Mouse (Mus musculus): ENCODE measurements around the gene Urah. TPM values are rescaled to one million over a fixed set of nuclear protein-coding genes. Genes with fewer than 3 reads are reported as not detected.

The Urah gene
- total and polyA plus RNA-seq, 3 experiments, result 1.1 to 2.2 (median 1.4) TPM

DNA sequence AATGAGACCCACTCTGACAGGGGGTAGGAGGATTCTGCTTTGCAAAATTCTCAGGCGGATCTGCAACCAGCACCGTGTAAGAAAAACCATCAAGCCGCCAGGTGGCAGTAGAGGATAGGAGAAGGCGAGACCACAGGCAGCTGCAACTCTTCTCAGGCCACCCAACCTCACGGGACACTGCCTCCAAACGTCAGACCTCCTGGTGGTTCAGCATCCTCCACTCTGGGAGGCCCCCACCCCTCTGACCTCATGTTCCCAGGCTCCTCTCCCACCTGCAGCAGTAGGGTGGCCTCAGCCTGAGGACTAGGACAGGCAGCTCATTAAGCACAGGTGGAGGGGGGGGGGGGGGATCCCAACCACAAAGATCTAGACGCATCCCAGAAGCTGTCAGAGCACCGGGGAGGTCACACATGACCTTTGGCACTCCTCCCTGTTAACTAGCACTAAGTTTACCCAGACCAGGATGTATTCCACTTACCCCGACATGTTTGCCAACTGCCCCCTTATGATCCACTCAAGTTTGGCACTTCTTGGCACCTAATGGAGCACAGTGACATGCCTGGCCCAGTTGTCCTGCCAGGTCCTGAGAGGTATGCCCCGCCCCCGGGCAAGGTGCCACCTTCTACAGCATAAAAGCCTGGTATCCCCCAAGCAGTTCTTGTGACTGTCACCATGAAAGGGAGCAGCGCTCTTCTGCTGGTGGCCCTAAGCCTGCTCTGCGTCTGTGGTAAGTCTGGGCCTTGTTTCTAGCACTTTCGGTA lies 10.3 kb downstream of the Urah start, which contains the start of gene Scgb1c1:
Scgb1c1 (plus strand) TSS at position 643 of the 761 bp plus-strand sequence.
- Histone ChIP-seq H3K79me2 (replicated peaks; ENCODE audit: control insufficient read depth, insufficient read depth, low read length) (no peaks in the 10 kb centered on the region), H3K9ac (ENCODE audit: low read depth, low read length) (no peak within 1 kb of the TSS), H3K36me3 (ENCODE audit: control insufficient read depth, insufficient read depth, low read length) (no peaks in the 10 kb centered on the region), H3K27ac (no peak within 1 kb of the TSS), H3K4me1 (ENCODE audit: control insufficient read depth, insufficient read depth, low read length) (no peaks in the 10 kb centered on the region), H3K27me3 (ENCODE audit: control insufficient read depth, insufficient read depth, low read length) (no peaks in the 10 kb centered on the region; the same call in 1 of the 2 replicates), H3K4me3 (no peak within 1 kb of the TSS)
- 21% methylated on average over 14 of the region's 14 CpGs for WGBS
- peak; percentile 85 to 91 for DNase-seq
- intact Hi-C loops (cut with DNase I), result loop anchor here (1.0 to 5.0 kb wide), 4 partner anchors 37 to 332 kb away; partner anchors contain the start of genes Psmd13 and Sirt3
- TF ChIP-seq POLR2A (IDR thresholded peaks at IDR 0.05; ENCODE audit: insufficient read depth, low read depth, low read length), result no peak; the same call in 1 of the 2 replicates
- peak; percentile 89 for TF ChIP-seq CTCF (IDR thresholded peaks at IDR 0.05)
- peak; percentile 97 for TF ChIP-seq EP300 (IDR thresholded peaks at IDR 0.05; ENCODE audit: insufficient read depth, low read depth, low read length)

GRCm38 (mm10) chr7:140845683-140846082 lies 10.9 kb downstream of the Urah start:
- Histone ChIP-seq H3K36me3 (ENCODE audit: control insufficient read depth, insufficient read depth, low read length) (no peaks in the 10 kb centered on the region), H3K79me2 (replicated peaks; ENCODE audit: control insufficient read depth, insufficient read depth, low read length) (no peaks in the 10 kb centered on the region), H3K27me3 (ENCODE audit: control insufficient read depth, insufficient read depth, low read length) (no peaks in the 10 kb centered on the region; the same call in 1 of the 2 replicates), H3K4me3 (no peak overlapping the region), H3K27ac (no peak overlapping the region), H3K4me1 (ENCODE audit: control insufficient read depth, insufficient read depth, low read length) (no peaks in the 10 kb centered on the region), H3K9ac (ENCODE audit: low read depth, low read length) (no peak overlapping the region)
- intact Hi-C loops (cut with DNase I), result loop anchor here (1.0 to 5.0 kb wide), 3 partner anchors 37 to 332 kb away; partner anchors contain the start of genes Psmd13 and Sirt3
- DNase-seq, result no peak
- WGBS, result 52% methylated on average over 4 of the region's 4 CpGs
- no peak for TF ChIP-seq EP300 (IDR thresholded peaks at IDR 0.05; ENCODE audit: insufficient read depth, low read depth, low read length)
- TF ChIP-seq CTCF (IDR thresholded peaks at IDR 0.05), result 0 out of 2 replicates have a peak, but pooled peaks have one; percentile 15

- H3K4me1 ChIP-seq (ENCODE audit: control insufficient read depth, insufficient read depth, low read length), result no peaks in the 10 kb centered on the region
- H3K27ac ChIP-seq, result no peak overlapping the region
- H3K36me3 ChIP-seq (ENCODE audit: control insufficient read depth, insufficient read depth, low read length), result no peaks in the 10 kb centered on the region
- TF ChIP-seq CTCF (IDR thresholded peaks at IDR 0.05) (no peak), EP300 (IDR thresholded peaks at IDR 0.05; ENCODE audit: insufficient read depth, low read depth, low read length) (no peak), POLR2A (IDR thresholded peaks at IDR 0.05; ENCODE audit: insufficient read depth, low read depth, low read length) (no peak)
- no peak for DNase-seq
- H3K9ac ChIP-seq (ENCODE audit: low read depth, low read length), result no peak overlapping the region
- H3K4me3 ChIP-seq, result no peak overlapping the region
- WGBS, result 75% methylated on average over 10 of the region's 10 CpGs
- H3K79me2 ChIP-seq (replicated peaks; ENCODE audit: control insufficient read depth, insufficient read depth, low read length), result no peaks in the 10 kb centered on the region
- H3K27me3 ChIP-seq (ENCODE audit: control insufficient read depth, insufficient read depth, low read length), result no peaks in the 10 kb centered on the region
- intact Hi-C loops (cut with DNase I), result loop anchor here (5.0 kb wide), 2 partner anchors 36 to 331 kb away; partner anchors contain the start of genes Psmd13 and Sirt3
Observed at GRCm38 (mm10) chr7:140846676-140847075, 11.9 kb downstream of the Urah start.

- H3K4me1 ChIP-seq (ENCODE audit: control insufficient read depth, insufficient read depth, low read length), result no peaks in the 10 kb centered on the region
- no peak for DNase-seq
- H3K4me3 ChIP-seq, result no peak within 1 kb of the TSS
- intact Hi-C loops (cut with DNase I), result loop anchor here (5.0 kb wide), 2 partner anchors 34 to 329 kb away; partner anchors contain the start of genes Psmd13 and Sirt3
- H3K27me3 ChIP-seq (ENCODE audit: control insufficient read depth, insufficient read depth, low read length), result no peaks in the 10 kb centered on the region
- no peaks in the 10 kb centered on the region for H3K79me2 ChIP-seq (replicated peaks; ENCODE audit: control insufficient read depth, insufficient read depth, low read length)
- H3K27ac ChIP-seq, result no peak within 1 kb of the TSS
- 45% methylated on average over 11 of the region's 11 CpGs for WGBS
- TF ChIP-seq CTCF (IDR thresholded peaks at IDR 0.05), result no peak
- TF ChIP-seq EP300 (IDR thresholded peaks at IDR 0.05; ENCODE audit: insufficient read depth, low read depth, low read length), result no peak
- no peak for TF ChIP-seq POLR2A (IDR thresholded peaks at IDR 0.05; ENCODE audit: insufficient read depth, low read depth, low read length)
- no peak within 1 kb of the TSS for H3K9ac ChIP-seq (ENCODE audit: low read depth, low read length)
- no peaks in the 10 kb centered on the region for H3K36me3 ChIP-seq (ENCODE audit: control insufficient read depth, insufficient read depth, low read length)
Observed at GRCm38 (mm10) chr7:140847755-140848580, 13.2 kb downstream of the Urah start, which contains the start of gene Odf3. Odf3 (plus strand) TSS chr7:140847805.

DNA sequence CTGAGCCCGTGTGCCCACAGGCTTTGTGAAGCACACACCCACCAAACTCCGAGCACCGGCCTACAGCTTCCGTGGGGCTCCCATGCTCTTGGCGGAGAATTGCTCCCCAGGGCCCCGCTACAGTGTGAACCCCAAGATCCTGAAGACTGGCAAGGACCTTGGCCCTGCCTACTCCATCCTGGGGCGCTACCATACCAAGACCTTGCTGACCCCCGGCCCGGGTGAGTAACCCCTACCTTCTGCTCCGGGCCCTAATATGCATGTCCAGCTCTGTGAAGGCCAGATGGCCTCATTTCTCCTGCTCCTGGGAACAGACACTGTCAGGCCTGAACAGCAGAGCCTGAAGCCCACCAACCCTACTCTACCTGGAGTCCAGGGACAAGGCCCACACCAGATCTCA lies 13.8 kb downstream of the Urah start:
- Histone ChIP-seq H3K27ac (no peak overlapping the region), H3K9ac (ENCODE audit: low read depth, low read length) (no peak overlapping the region), H3K4me3 (no peak overlapping the region), H3K4me1 (ENCODE audit: control insufficient read depth, insufficient read depth, low read length) (no peaks in the 10 kb centered on the region), H3K79me2 (replicated peaks; ENCODE audit: control insufficient read depth, insufficient read depth, low read length) (no peaks in the 10 kb centered on the region), H3K27me3 (ENCODE audit: control insufficient read depth, insufficient read depth, low read length) (no peaks in the 10 kb centered on the region), H3K36me3 (ENCODE audit: control insufficient read depth, insufficient read depth, low read length) (no peaks in the 10 kb centered on the region)
- DNase-seq, result no peak
- WGBS, result 90% methylated on average over 10 of the region's 10 CpGs
- intact Hi-C loops (cut with DNase I), result loop anchor here (5.0 kb wide), 2 partner anchors 34 to 329 kb away; partner anchors contain the start of genes Psmd13 and Sirt3
- no peak for TF ChIP-seq EP300 (IDR thresholded peaks at IDR 0.05; ENCODE audit: insufficient read depth, low read depth, low read length)
- no peak for TF ChIP-seq POLR2A (IDR thresholded peaks at IDR 0.05; ENCODE audit: insufficient read depth, low read depth, low read length)
- TF ChIP-seq CTCF (IDR thresholded peaks at IDR 0.05), result no peak
